Mouse (Mus musculus) ES-E14 (cell line): ENCODE measurements around the gene Arhgef25.

Source experiments
- CHD2 ChIP-seq: IDR thresholded peaks from 2 replicates; pipeline ENCODE4 v1.6.1; 2014; ENCODE audit warnings: mild to moderate bottlenecking, low read depth, low read length, inconsistent platforms
- HCFC1 ChIP-seq: IDR thresholded peaks from 2 replicates; pipeline ENCODE4 v1.6.1; 2012; ENCODE audit warnings: low read length, inconsistent platforms, borderline replicate concordance; ENCODE audit not compliant: insufficient read depth
- MAFK ChIP-seq: IDR thresholded peaks from 2 replicates; pipeline ENCODE4 v1.6.1; 2014; ENCODE audit warnings: mild to moderate bottlenecking, low read depth, low read length, inconsistent platforms; ENCODE audit not compliant: insufficient read depth
- ZC3H11A ChIP-seq: IDR thresholded peaks from 2 replicates; pipeline ENCODE4 v1.6.1; 2012; ENCODE audit warnings: low read depth, mild to moderate bottlenecking, inconsistent platforms, low read length, borderline replicate concordance
- ZNF384 ChIP-seq: IDR thresholded peaks from 2 replicates; pipeline ENCODE4 v1.6.1; 2012; ENCODE audit warnings: low read depth, low read length, inconsistent platforms

- TF ChIP-seq CHD2 (no peak), ZC3H11A (no peak), ZNF384 (no peak), HCFC1 (no peak), MAFK (no peak)
Measured at GRCm38 (mm10) chr10:127218339-127218738, 28.5 kb upstream of the Arhgef25 start.
